Mouse (Mus musculus): ENCODE data around the gene Lyst. TPM values are rescaled to one million over a fixed set of nuclear protein-coding genes. Genes with fewer than 3 reads are reported as not detected.
"Not testable (repeated sequence)": the region's sequence is repeated elsewhere in the genome, so short reads cannot be mapped to it uniquely, and the experiment has no call there.

The Lyst gene
- total RNA-seq (2014; fragmentation: Nextera tagmentation), result 68.7 and 69.9 TPM in 2 replicates
- total RNA-seq (2017), result 77.8 and 90.0 TPM in 2 replicates

DNA sequence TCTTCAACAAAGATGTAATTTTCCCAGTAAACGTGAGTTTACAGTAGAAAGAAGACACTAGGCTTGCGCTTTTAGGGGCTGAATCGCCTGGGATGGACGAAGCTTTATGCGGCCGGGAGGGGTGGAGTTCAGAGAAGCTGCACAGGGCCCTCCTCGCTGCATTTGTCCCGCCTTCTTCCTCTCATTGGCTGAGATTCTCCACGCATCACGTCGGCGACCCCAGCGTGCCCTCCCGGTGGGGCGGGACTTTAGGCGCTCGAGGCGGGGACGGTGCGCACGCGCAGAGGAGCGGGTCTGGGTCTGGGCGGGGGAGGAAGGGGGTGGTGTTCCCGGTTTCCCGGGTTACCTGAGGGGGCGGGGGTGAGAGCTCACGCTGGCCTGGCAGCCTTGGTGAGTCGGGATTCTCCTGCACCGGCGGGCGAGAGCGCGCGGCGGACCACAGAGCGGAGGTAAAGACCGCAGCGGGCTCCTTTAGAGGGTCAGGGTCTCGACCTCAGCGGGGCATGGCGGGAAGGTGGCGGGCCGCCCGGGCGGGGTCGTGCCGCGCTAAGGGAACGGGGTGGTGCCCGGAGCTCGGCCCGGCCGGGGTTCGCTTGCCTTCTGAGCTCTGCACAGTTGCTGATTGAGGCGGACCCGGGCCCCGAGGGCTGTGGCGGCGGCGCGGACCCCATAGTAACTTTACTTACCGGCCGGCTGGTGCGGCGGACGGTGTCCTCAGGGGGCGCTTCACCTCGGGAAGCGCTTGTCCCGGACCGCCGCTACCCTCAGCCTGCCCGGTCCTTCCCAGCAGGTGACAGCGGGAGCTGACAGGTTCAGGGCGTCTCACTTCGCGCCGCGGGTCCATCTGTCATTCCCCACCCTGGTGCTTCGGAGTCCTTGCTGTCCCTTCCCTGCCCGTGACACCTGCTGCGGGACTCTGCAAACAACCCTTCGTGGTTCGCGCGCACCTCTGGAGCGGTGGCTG lies at the start of gene Lyst:
Gene Lyst (plus strand): TSS at position 350 of the 964 bp plus-strand sequence.
- peak; percentile 92 for ATAC-seq (replicated peaks; ENCODE audit: poor library complexity, severe bottlenecking)

DNA sequence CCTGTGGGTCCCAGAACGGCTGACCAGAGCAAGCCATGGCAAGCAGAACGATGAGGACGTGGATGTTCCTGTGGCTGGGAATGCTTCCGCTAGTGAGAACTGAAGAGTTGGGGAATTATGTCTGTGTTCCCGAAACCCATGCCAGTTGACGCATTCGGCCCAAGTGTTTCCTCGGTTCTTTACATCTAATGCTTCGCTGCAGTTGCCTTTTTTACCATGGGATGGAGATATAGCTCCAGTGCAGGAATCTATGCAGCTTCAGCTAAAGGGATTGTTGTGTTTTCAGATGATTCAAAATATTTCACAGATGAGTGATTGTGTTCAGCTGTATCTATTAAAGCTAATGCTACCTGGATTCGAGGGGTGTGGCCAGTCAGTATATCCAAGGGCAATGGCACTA lies 47.1 kb upstream of the Lyst start:
- ATAC-seq (replicated peaks; ENCODE audit: poor library complexity, severe bottlenecking), result not testable (repeated sequence)

DNA sequence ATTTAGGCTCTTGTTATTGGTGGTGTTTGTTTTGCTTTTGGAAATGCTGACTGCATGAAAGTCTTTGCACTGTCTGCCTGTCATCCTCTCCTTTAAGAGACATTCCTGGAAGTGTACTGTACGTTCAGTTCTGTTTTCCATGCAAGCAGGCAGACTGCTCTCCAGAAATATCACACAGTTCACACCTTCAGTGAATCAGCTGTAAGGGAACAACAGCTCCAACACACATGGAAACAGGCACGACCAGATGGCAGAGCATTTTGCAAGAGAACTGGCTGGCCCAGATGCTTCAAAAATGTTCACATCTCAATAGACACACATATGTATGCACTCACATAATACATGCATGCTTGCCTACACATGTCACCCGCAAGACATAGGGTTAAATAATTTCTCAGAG lies 43.4 kb upstream of the Lyst start:
- no peak for ATAC-seq (replicated peaks; ENCODE audit: poor library complexity, severe bottlenecking)

DNA sequence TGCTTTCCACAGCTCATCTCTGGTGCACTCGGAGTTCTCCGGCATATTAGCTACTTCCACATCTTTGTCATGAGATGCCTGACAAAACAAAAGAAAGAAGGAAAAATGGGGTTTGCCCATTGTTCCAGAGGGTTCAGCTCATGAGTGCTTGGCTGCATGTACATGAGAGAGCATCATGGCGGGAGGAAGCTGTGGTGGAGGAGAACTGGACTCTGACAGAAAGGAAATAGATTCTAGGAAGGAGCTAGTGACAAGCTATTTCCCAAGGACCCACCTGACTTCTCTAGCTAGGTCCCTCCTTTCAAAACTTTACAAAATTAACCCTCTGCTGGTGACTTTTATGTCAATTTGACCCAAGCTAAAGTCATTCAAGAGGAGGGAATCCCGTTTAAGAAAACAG lies 42.3 kb upstream of the Lyst start:
- peak; percentile 43 for ATAC-seq (replicated peaks; ENCODE audit: poor library complexity, severe bottlenecking)

DNA sequence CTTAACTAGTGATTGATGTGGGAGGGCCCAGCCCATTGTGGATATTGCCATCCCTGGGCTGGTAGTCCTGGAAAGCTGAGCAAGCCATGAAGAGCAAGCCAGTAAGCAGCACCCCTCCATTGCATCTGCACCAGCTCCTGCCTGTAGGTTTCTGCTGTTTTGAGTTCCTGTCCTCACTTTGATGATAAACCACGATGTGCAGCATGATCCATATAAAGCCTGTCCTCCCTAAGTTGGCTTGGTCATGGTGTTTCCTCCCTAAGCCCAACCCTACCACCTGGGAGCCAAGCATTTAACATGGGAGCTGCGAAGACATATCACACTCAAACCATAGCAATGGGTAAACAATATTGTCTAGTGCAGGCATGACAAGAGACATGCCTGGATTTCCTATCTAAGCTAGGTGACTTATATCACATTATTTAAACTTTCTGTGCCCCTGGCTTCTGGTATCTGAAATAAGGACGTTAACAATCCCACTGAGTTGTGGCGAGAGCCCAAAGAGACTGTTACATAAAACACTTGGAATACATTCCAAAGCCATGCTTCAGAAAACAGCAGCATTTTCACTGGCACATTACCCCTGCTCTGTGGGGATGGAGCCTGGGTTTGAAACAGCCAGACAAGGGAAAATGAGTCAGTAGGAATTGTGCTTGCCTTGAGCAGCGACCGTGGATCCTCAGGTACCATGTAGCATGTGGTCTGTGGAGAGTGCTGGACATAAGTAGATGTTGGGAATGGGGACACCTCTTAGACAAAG lies 41.6 kb upstream of the Lyst start:
- no peak for ATAC-seq (replicated peaks; ENCODE audit: poor library complexity, severe bottlenecking)

DNA sequence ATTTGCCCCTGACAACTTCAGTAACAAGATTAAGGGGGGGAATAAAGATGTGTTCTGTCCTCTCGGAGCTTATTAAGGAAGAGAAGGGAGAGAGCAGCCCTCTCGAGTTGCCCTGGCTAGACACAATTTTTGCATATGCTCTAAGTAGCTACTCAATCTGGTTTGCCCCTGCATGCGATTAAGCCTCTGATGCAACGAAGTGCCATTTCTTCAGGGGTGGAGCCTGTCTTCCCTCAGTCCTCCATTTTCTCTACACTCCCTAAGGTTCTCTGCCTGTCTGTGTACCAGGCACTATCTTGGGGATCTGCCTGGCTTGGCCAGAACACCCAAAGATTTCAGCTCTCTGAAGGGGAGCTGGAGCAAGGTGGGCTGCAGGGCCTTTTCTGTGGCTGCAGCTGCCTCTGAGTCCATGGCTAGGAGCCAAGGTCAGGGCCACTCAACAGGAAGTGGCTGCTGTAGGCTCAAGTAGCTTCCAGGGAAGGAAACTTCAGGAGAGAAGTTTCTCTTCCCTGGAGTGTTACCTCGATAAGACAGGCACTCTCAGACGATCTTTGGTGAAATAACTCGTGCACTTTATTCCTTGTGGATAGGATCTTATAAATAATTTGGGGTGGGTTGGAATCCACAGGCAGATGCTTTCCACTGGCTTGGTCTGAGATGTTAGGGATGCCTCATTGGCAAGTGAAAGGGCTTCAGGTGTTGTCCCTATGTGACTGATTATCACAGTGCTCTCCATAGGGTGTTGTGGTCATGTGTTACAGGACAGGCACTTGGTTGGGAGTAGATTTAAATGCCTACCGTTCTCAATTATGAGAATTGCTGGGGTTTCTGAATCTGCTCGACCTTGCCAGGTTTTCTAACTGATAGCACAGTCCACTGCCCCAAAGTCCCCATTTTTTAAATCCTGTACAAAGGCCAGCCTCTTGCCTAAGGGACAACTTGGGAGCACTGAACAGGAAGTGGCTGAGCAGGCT lies 40.2 kb upstream of the Lyst start:
- peak; percentile 44 for ATAC-seq (replicated peaks; ENCODE audit: poor library complexity, severe bottlenecking)

DNA sequence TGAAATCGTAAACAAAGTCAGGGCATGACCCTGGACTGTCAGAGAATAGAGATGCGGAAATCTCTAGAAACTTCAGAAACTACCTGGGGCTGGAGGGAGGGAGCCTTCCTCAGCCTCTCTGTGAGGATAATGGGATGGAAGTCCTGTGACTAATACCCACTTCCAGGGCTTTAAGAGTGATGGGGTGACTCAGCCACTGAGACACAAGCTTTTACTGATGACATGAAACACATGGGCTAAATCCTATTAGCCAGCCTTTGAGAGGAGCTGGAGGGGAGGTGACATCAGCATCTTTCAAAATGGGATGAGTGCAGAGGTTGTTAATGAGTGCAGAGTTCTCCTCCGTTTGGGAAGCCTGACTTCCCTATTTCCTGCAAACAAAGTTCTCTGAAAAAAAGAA lies 38.2 kb upstream of the Lyst start:
- ATAC-seq (replicated peaks; ENCODE audit: poor library complexity, severe bottlenecking), result no peak

DNA sequence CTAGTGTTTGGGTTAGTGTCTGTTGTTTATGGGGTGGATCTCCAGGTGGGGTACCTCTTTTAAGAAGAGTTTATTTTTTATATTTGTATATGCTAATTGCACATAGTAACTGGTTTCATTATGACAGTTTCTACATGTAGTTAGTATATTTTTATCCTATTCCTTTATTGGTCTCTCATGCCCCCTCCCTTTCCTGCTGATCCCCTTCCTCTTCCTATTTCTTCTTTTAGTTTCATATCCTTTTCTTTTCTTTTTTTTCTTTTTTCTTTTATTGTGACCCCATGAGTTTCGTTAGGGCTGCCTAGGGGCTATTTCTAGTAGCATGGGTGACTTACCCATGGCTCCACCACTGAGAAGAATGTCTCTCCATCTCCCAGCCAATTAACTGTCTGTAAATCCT lies 36.5 kb upstream of the Lyst start:
- peak; percentile 51 for ATAC-seq (replicated peaks; ENCODE audit: poor library complexity, severe bottlenecking)

DNA sequence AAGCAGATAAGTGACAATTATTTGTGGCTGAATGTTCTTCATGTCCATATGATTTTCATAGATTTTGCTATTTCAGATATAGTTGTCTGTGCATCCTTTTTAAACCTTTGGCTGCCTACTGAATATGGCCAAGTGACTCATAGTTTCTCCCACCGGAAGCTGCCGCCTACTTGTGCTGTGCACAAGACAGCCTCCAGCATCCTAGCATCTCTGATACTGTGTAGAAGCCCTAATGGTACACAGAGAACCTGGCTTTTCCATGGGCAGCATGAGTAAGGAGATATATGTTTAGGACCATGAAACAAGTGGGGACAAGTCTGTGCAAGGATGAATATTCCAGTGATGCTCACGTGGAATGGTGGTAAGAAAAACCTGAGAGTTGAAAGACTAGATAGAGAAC lies 35.0 kb upstream of the Lyst start:
- ATAC-seq (replicated peaks; ENCODE audit: poor library complexity, severe bottlenecking), result no peak

DNA sequence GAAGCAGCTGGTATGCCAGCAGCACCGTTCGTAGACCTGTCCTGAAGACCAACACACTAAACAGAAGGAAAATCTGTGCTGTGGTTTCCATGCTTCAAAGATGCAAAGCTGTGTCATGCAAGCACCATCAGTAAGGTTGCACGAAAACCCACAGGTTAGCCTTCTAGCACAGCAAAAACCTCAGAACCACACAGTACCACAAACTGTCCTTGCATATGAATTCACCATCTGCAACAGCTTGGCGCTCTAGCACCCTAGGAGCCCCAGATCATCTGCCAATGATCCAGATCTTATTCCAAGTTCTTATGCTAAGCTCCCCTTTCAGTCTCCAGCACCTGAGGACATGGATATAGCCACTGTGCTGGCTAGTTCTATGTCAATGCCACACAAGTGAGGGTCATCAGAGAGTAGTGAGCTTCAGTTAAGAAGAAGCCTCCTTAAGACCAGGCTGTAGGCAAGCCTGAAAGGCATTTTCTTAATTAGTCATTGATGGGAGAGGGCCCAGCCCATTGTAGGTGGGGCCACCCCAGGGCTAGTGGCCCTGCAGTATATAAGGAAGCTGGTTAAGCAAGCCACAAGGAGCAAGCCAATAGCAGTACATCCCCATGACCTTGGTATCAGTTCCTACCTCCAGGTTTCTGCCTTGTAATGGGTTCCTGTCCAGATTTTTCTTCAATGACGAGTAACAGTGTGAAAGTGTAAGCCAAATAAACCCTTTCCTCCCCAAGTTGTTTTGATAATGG lies 33.0 kb upstream of the Lyst start:
- ATAC-seq (replicated peaks; ENCODE audit: poor library complexity, severe bottlenecking), result peak; percentile 78

DNA sequence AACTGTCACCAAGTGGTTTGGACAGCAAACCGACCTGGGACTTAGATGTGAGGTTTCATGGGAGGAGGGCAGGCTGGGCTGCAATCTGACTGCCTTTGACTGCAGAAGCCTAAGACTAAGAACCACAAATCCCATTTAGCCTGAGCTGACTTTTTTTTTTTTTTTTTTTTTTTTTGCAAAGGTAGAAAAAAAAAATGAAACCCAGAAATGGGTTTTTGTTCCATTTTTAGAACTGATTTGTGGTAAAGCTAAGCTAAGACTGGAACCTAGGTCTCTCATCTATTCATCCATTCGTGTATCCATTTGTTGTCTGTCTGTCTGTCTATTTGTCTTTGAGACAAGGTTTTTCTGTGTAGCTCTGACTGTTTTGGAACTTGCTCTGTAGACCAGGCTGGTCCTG lies 31.9 kb upstream of the Lyst start:
- no peak for ATAC-seq (replicated peaks; ENCODE audit: poor library complexity, severe bottlenecking)

DNA sequence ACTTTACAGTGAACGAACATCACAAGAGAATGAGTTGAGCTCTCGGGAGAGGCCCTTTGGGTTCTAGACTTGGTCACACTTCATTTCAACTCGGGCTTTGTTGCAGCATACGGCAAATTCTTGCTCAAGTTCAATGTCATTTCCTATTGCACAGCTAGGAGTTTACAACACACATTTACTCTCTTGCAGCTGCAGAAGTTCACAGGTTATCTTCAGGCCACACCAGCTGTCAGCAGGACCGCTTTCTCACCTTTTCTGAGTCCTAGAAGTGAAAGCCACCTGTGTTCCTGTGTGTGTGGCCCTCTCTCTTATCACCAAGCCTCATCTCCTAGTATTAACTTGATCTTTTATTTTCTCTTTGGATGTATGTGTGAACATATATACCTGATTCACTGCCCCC lies 31.3 kb upstream of the Lyst start:
- peak; percentile 85 for ATAC-seq (replicated peaks; ENCODE audit: poor library complexity, severe bottlenecking)

DNA sequence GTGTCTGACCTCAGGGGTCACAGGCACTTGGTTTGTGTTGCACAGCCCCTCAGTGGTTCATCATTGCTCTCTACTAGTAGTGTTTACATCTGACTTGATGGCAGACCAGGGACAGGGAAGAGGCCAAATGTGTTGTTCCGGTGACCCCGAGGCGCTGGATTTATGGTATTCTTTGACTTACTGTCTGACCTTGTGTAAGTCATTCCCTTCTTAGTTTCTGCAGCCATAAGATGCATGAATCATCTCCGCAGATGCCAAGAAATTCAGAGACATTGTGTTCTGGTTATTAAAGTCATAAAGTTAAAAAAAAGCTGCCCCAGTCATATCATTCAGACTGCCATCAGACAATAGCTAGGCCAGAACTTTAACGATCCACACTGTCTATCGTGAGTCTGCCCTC lies 27.6 kb upstream of the Lyst start:
- no peak for ATAC-seq (replicated peaks; ENCODE audit: poor library complexity, severe bottlenecking)

DNA sequence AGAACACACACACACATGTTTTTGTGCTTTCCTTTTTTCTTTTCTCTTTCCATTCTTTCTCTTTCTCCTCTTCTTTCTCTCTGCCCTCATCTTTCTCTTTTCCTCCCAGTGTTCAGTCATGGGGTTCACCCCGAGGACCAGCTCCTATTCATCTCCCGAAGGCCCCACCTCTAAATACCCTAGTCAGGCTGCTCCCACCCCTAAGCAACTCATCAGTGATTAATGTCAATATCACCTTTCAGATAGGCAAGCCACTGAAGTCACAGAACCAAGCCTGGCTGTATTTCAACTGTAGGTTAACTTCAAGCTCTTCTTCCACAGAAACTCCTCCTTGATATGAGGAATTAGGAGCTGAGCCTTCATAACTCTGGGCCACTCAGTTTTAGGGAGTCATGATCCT lies 26.1 kb upstream of the Lyst start:
- no peak for ATAC-seq (replicated peaks; ENCODE audit: poor library complexity, severe bottlenecking)

DNA sequence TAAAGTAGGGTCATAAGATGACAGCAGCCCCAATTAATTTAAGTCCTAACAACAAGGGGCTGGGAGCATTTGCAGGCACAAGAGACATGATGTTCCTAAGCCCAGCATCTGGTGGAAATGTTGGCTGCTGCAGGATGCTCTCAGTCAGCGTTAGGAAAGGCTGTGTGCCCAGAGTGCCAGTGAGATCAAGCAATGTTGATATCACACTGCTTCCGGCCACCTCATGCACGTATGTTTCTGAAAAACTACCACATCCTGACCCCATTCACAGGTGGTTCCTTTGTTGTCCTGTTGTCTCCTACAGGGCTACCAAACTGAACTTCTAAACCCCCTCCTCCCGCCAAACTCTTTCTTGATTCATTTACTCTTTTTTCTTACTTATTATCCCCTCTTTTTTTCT lies 25.7 kb upstream of the Lyst start:
- ATAC-seq (replicated peaks; ENCODE audit: poor library complexity, severe bottlenecking), result peak; percentile 42

DNA sequence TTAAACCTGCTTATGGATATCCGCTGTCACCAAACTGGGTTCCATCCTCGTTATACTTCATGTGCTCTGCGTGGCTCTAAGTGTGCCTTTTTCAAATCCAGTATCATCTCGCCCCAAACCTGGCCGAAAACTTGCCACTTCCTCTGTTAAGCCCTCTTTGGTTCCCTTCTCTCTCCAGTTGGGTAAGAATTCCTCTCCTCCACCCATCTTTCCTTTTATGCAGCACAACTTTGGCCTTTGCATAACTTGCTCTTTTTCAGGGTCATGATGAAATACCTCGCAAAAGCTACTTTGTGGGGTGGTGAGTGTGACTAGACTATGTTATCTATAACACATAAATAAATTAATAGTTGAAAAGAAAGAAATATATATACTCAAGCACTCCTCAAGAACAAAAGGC lies 22.6 kb upstream of the Lyst start:
- peak; percentile 73 for ATAC-seq (replicated peaks; ENCODE audit: poor library complexity, severe bottlenecking)

DNA sequence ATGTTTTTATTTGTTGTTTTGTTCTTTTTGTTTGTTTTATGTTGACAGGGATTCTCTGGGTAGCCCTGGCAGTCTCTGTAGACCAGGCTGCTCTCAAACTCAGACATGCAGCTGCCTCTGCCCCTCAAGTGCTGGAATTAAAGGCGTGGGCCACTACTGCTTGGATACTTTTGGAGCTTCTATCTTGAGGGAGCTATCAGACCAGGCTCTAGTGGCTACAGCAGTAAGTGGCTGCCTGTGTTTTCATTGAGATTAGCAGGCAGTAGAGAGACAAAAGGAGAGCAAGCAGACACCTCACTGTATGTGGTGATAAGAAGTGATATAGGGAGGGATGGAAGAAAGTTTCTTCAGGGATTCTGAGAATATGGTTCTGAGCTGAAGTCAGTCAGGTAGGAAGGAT lies 21.4 kb upstream of the Lyst start:
- no peak for ATAC-seq (replicated peaks; ENCODE audit: poor library complexity, severe bottlenecking)

DNA sequence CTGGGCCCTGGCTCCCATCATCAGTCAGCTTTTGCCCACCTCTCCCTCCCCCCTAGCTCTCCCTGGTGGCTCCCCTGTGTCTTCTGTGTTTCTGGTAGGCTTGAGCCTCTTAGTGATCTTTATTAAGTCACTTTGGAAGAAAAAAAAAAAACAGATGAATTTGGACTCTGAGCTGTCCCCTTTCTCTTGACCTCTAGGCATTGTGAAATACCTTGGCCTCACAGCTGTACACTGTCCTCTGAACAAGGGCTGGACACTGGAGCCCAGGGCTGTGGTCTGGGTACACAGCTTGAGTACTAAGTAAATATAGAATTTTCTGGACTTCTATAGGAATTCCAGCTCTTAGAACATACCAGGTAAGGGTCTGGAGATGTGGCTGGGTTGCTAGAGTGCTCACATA lies 20.6 kb upstream of the Lyst start:
- ATAC-seq (replicated peaks; ENCODE audit: poor library complexity, severe bottlenecking), result no peak

DNA sequence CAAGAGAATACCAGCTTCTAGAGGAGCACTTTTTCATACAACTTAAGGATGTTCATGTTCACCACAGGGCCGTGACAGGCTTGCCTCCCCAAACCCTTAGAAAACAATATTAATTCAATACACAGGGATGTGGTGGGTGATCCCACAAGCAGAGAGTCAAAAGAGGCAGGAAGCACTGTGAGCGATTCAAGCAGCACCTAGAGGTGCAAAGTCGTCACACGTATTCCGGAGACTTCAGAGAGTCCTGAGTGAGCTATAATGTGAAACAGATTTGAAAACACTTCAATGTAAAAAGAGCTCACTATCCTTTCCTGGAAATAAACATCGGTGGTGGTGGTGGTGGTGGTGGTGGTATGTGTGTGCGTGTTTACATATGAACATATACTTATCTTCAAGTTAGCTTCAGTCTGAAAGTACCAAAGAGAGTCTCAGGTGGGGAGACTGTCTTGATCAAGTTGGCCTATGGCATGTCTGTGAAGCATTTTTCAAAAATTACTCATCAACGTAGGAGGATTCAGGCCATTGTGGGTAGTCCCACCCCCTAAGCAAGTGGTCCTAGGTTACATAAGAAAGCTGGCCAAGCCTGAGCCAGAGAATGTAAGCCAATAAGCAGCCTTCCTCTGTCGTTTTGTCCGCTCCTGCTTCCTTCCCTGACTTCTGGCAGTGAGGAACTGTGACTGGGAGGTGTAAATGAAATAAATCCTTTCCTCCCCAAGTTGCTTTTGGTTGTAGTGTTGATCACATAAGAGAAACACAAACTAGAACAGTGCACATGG lies 17.9 kb upstream of the Lyst start:
- ATAC-seq (replicated peaks; ENCODE audit: poor library complexity, severe bottlenecking), result no peak

Data from granulocyte monocyte progenitor cell, adult 5-6 weeks (primary cell).